Mouse (Mus musculus) kidney, adult 2 months (tissue): ENCODE results near the gene Il21. TPM values are rescaled to one million over a fixed set of nuclear protein-coding genes. Genes with fewer than 3 reads are reported as not detected.

Experiments used
- DNase-seq: peaks from one replicate; pipeline ENCODE4 v3.0.0; 2021
- H3K27ac ChIP-seq: fragments of 200-500 bp; 2 replicates; pipeline ENCODE4 v1.5.1; 2012; ENCODE audit warnings: low read depth, low read length, control low read depth, inconsistent platforms; ENCODE audit not compliant: insufficient read depth
- H3K27me3 ChIP-seq: fragments of 200-500 bp; replicated peaks from 2 replicates; pipeline ENCODE4 v1.6.1; 2012; ENCODE audit warnings: mild to moderate bottlenecking, moderate library complexity, low read length, inconsistent platforms; ENCODE audit not compliant: control insufficient read depth, insufficient read depth
- H3K36me3 ChIP-seq: fragments of 200-500 bp; 2 replicates; pipeline ENCODE4 v1.6.1; 2012; ENCODE audit warnings: mild to moderate bottlenecking, moderate library complexity, low read length, inconsistent platforms; ENCODE audit not compliant: control insufficient read depth, insufficient read depth
- H3K4me1 ChIP-seq: fragments of 200-500 bp; 2 replicates; pipeline ENCODE4 v1.6.1; 2011; ENCODE audit warnings: low read length; ENCODE audit not compliant: control insufficient read depth, insufficient read depth
- H3K4me3 ChIP-seq: fragments of 200-500 bp; 2 replicates; pipeline ENCODE4 v1.5.1; 2011; ENCODE audit warnings: mild to moderate bottlenecking, low read depth, low read length, control low read depth; ENCODE audit not compliant: insufficient read depth
- CTCF ChIP-seq: fragments of 200-500 bp; conservative IDR thresholded peaks from 2 replicates; pipeline ENCODE4 v1.5.1; 2011; ENCODE audit warnings: low read depth, mild to moderate bottlenecking, control low read depth, low read length, moderate library complexity, mixed read lengths; ENCODE audit not compliant: insufficient read depth, insufficient read length
- POLR2A ChIP-seq: fragments of 200-500 bp; IDR thresholded peaks from one replicate; pipeline ENCODE4 v1.6.1; 2011; ENCODE audit warnings: low read depth, low read length, control low read depth
- WGBS: fragments of 180-500 bp; shearing (Covaris S2); methylation state at CpG from one replicate; pipeline ENCODE4 v1.1.7; 2018; 5-methylcytosine and 5-hydroxymethylcytosine counted together
- polyA plus RNA-seq: library from polyadenylated mRNA; depleted of rRNA; stranded (reverse); fragments of >200 nt; gene quantifications from 2 replicates; pipeline ENCODE4 v1.2.3, GENCODE M21; 2012

Il21 gene
- polyA plus RNA-seq, 1 experiment, result not detected

DNA sequence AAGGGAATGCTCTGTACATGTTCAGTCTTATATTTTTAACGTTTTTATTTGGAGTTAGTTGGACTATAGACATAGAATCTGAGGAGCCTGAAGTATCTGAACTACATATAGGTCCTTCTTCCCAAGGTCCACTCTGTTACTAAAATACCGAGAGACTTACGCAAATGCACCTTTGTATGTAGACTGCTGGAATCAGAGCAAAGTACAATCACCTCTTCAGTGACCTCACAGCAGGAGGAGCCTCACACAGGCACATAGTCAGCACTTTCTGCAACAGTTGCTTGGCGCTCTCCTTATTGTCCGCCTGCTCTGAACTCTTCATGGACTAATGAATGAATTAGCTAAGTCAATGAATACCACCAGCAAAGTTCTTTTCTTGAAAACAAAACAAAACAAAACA is 34.1 kb downstream of the Il21 start:
- Histone ChIP-seq H3K4me3 (no peak overlapping the region), H3K36me3 (no peaks in the 10 kb centered on the region), H3K4me1 (no peaks in the 10 kb centered on the region), H3K27me3 (no peaks in the 10 kb centered on the region), H3K27ac (no peak overlapping the region)
- no peak for DNase-seq
- TF ChIP-seq CTCF (no peak), POLR2A (no peak)
- 72% methylated on average over 5 of the region's 5 CpGs for WGBS

DNA sequence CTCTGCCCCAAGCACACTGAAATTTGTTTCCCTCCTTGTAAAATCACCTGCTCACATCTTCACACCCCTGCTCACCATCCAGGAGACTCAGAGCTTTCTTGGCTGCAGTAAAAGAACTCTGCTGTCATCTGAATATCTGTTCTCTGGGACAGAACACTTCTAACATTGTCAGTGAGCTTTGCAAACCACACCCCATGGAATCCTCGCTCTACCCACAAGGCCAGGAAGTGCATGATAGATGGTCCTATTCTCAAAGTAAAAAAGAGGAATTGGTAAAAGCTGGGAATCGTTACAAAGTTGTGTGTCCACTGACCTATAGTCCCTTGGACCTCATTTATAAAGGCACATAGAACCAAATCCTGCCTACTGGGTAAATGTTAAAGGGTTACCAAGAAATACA is 40.5 kb downstream of the Il21 start:
- peak; percentile 10 for DNase-seq
- Histone ChIP-seq H3K27ac (no peak overlapping the region), H3K4me3 (no peak overlapping the region), H3K27me3 (no peaks in the 10 kb centered on the region), H3K4me1 (no peaks in the 10 kb centered on the region), H3K36me3 (no peaks in the 10 kb centered on the region)
- TF ChIP-seq CTCF (no peak), POLR2A (no peak)
- 47% methylated on average over 2 of the region's 2 CpGs for WGBS

DNA sequence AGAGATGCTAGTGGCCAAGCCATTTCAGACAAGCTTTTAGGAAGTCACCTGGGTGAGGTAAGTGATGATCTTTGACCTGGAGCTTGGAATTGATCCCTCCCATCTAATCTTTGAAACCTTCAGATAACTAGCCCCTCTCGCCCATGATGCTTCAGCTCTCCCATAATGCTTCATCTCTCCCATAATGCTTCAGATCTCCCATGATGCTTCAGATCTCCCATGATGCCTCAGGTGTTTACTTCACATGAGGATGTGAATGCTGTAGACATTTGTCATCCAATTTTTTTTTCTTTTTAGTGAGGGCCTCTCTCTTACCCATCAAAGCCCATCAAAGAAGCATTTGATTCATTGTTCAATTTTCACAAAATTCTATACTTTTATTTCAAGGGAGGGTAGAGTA is 46.9 kb downstream of the Il21 start:
- H3K27me3 ChIP-seq, result no peaks in the 10 kb centered on the region
- no peaks in the 10 kb centered on the region for H3K36me3 ChIP-seq
- WGBS, result 100% methylated on average over 1 of the region's 1 CpGs
- no peak overlapping the region for H3K4me3 ChIP-seq
- no peak overlapping the region for H3K27ac ChIP-seq
- no peak for TF ChIP-seq CTCF
- no peak for TF ChIP-seq POLR2A
- no peaks in the 10 kb centered on the region for H3K4me1 ChIP-seq
- DNase-seq, result no peak

DNA sequence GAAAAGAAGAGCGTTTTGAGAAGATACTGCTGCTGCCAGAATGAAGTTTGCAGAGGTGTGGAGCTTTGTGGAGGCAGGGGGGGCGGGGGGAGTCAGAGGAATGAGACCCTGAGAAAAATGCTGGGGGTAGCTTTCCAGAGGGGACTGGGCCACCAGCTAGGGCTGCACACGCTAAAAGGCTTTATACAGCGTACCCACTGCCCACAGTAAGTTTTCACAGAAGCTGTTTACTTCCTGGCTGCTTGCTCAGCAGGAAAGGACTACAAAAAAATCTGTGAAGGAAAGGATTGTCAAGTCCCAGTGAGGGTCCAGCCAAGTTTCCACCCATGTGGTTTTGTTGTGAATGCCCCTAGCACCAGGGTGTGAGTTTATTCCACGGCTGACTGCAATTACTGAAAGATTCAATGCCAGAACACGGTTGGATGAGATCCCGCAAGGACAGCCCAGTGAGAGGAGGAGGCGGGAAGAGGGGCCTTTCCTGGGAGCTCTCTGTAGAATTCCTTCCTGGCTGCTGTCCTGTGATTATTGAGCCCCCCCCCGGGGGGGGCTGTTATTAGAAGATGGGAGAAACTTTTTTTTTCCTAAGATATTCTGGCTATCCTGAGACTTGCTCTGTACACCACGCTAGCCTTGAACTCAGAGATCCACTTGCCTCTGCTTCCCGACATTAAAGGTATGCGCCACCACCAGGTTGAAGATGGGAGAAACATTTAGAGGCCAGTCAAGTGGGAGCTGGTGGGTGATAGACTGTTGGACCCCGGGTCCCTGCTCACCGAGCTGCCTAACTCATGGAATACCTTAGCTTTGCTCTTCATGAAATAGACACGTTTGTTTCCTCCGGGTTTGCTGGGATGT is 49.8 kb downstream of the Il21 start:
- Histone ChIP-seq H3K4me1 (no peaks in the 10 kb centered on the region), H3K4me3 (no peak overlapping the region), H3K36me3 (no peaks in the 10 kb centered on the region), H3K27ac (no peak overlapping the region), H3K27me3 (no peaks in the 10 kb centered on the region)
- DNase-seq, result peak; percentile 2
- TF ChIP-seq CTCF, result no peak
- TF ChIP-seq POLR2A, result no peak
- WGBS, result 54% methylated on average over 16 of the region's 16 CpGs

DNA sequence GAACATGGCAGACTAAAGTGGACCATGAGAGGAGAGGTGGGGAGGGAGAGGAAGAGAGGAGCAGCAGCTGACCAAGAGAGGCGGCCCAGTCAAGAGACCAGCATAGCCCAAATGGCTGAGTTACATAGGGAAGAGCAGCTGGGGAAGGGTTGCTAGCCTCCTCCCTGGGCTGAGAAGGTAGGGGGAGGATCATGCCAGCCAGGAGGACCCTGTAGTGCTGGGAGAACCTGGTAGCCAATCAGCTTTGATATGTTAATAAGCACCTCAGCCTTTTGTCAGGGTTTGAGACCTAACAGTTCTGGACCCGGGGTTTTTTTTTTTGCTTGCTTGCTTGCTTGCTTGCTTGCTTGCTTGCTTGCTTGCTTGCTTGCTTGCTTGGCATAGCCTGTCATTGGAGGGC is 51.4 kb downstream of the Il21 start:
- 51% methylated on average over 2 of the region's 2 CpGs for WGBS
- H3K36me3 ChIP-seq, result no peaks in the 10 kb centered on the region
- no peak for TF ChIP-seq CTCF
- TF ChIP-seq POLR2A, result no peak
- no peak for DNase-seq
- no peaks in the 10 kb centered on the region for H3K27me3 ChIP-seq
- H3K4me1 ChIP-seq, result no peaks in the 10 kb centered on the region
- no peak overlapping the region for H3K27ac ChIP-seq
- no peak overlapping the region for H3K4me3 ChIP-seq

DNA sequence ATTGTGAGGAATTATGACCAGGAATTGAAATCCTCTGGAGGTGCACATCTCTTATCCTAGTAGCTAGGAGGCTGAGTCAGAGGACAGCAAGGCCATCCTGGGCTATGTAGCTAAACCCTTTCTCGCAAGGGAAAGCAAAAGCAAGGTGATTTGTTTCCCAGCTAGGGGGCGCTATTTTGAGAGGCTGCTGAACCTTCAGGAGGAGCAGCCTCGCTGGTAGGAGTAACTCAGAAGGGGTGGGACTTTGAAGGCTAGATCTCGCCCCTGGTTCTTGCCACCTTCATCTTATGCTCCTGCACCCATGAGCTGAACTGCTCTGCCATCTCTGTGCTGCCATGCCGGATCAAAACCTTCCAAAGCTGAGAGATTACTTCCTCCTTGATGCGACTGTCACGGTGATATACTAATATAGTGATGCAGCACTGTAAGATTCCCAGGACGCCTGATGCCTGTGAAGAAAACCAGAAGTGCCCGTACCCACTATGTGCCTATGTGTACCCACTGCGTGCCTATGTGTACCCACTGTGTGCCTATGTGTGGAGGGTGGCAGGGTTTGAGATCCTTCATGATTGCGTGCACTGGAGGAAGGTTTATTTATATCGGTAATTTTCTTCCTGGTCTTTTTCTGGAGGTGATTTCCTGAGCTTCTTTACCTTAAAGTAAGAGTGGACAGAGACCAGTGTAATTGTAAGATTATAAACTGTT is 52.2 kb downstream of the Il21 start:
- TF ChIP-seq CTCF, result peak; percentile 49
- TF ChIP-seq POLR2A, result no peak
- H3K36me3 ChIP-seq, result no peaks in the 10 kb centered on the region
- H3K27me3 ChIP-seq, result no peaks in the 10 kb centered on the region
- H3K4me1 ChIP-seq, result no peaks in the 10 kb centered on the region
- peak; percentile 6 for DNase-seq
- H3K27ac ChIP-seq, result no peak overlapping the region
- no peak overlapping the region for H3K4me3 ChIP-seq
- WGBS, result 90% methylated on average over 12 of the region's 12 CpGs

DNA sequence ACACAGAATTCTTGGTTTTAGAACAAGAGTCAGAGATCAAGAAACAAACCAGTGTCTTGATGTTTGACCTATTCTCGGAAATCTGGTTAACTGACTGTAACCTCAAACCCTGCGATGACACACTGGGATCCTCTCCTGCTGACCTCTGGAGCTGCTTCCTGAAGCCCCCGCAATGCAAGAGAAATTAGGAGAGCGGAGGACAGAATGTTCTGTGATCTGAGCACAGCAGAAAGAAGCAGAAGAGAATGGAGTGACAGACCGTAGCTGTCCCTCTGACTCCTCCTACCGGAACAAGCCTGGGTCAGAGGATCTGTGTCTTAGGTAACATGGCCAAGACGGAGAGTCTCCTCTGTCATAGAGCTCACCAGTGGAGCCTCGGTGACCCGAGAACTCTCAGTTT is 53.0 kb downstream of the Il21 start:
- Histone ChIP-seq H3K27me3 (no peaks in the 10 kb centered on the region), H3K36me3 (no peaks in the 10 kb centered on the region), H3K27ac (no peak overlapping the region), H3K4me1 (no peaks in the 10 kb centered on the region), H3K4me3 (no peak overlapping the region)
- WGBS, result 67% methylated on average over 9 of the region's 9 CpGs
- DNase-seq, result peak; percentile 26
- TF ChIP-seq POLR2A (no peak), CTCF (no peak)
